Mouse (Mus musculus): ENCODE measurements around the gene Blmh.

- no peak for TF ChIP-seq CTCF (IDR thresholded peaks at IDR 0.05; ENCODE audit: control insufficient read depth, insufficient read depth, insufficient replicate concordance, low read depth, low read length)
- TF ChIP-seq POLR2A (IDR thresholded peaks at IDR 0.05; ENCODE audit: control insufficient read depth, low read depth, low read length) = no peak
Measured at GRCm38 (mm10) chr11:76965703-76966102, 41.1 kb downstream of the Blmh start.

All from testis, adult 2 months (tissue).